Mouse (Mus musculus): ENCODE measurements around the gene Scimp. TPM values are rescaled to one million over a fixed set of nuclear protein-coding genes. Genes with fewer than 3 reads are reported as not detected.

The Scimp gene
- total RNA-seq, 4 experiments from 2014 or later, result not detected

Small RNA genes lying within 50 kb of the gene (microRNA-seq; reads per million reads assigned to microRNA genes)
- not detected for gene Gm22760

Other genes starting within 250 kb of the Scimp start
- gene Mink1, start 249.7 kb downstream of the Scimp start, total RNA-seq (2022), result 10 to 100 TPM; 32.5 to 38.7 (median 33.7) TPM
- not detected for gene 4930544D05Rik, start 196.7 kb downstream of the Scimp start, total RNA-seq (2022)
- 10 to 100 TPM; 11.2 to 20.5 (median 14.7) TPM for gene Chrne, start 193.4 kb downstream of the Scimp start, total RNA-seq (2022)
- gene Gp1ba, start 173.5 kb downstream of the Scimp start, total RNA-seq (2022), result not detected
- gene Rnf167, start 165.4 kb downstream of the Scimp start, total RNA-seq (2022), result 10 to 100 TPM; 34.9 to 41.1 (median 38.1) TPM
- gene Slc25a11, start 165.1 kb downstream of the Scimp start, total RNA-seq (2022), result 100 to 1,000 TPM; 276 to 326 (median 293) TPM
- 100 to 1,000 TPM; 218 to 265 (median 251) TPM for gene Pfn1, start 157.9 kb downstream of the Scimp start, total RNA-seq (2022)
- gene Eno3, start 155.4 kb downstream of the Scimp start, total RNA-seq (2022), result 1,000 to 10,000 TPM; 7,027 to 9,270 (median 7,380) TPM
- gene Spag7, start 143.2 kb downstream of the Scimp start, total RNA-seq (2022), result 10 to 100 TPM; 77.0 to 99.5 (median 81.7) TPM
- 10 to 100 TPM; 35.2 to 43.1 (median 39.3) TPM for gene Camta2, start 124.5 kb downstream of the Scimp start, total RNA-seq (2022)
- gene Inca1, start 112.4 kb downstream of the Scimp start, total RNA-seq (2022), result 1 to 10 TPM; 4.1 to 5.6 (median 4.3) TPM
- 100 to 1,000 TPM; 605 to 698 (median 679) TPM for gene Kif1c, start 112.0 kb downstream of the Scimp start, total RNA-seq (2022)
- 10 to 100 TPM; 12.5 to 14.8 (median 13.5) TPM for gene Zfp3, start 48.4 kb downstream of the Scimp start, total RNA-seq (2022)
- 10 to 100 TPM; 36.0 to 42.2 (median 41.6) TPM for gene Rabep1, start 32.2 kb upstream of the Scimp start, total RNA-seq (2022)
- gene Nup88, start 157.4 kb upstream of the Scimp start, total RNA-seq (2022), result 10 to 100 TPM; 26.4 to 38.5 (median 31.9) TPM
- gene Rpain, start 157.6 kb upstream of the Scimp start, total RNA-seq (2022), result 10 to 100 TPM; 10.9 to 16.4 (median 12.2) TPM
- 100 to 1,000 TPM; 119 to 137 (median 127) TPM for gene C1qbp, start 170.4 kb upstream of the Scimp start, total RNA-seq (2022)
- 10 to 100 TPM in 1 of 4 experiments, 1 to 10 TPM in 3; 6.5 to 10.2 (median 8.3) TPM for gene Dhx33, start 191.9 kb upstream of the Scimp start, total RNA-seq (2022)
- gene Mis12, start 207.0 kb upstream of the Scimp start, total RNA-seq (2022), result 1 to 10 TPM; 3.6 to 6.5 (median 4.6) TPM
- gene Derl2, start 207.3 kb upstream of the Scimp start, total RNA-seq (2022), result 10 to 100 TPM in 3 of 4 experiments, 1 to 10 TPM in 1; 9.8 to 15.4 (median 13.4) TPM
- under 1 TPM in 2 of 4 experiments, not detected in 2; 0.53 to 0.64 TPM for gene 6330403K07Rik, start 220.9 kb upstream of the Scimp start, total RNA-seq (2022)

Measured in gastrocnemius, adult 8-10 months (tissue).